Mouse (Mus musculus) layer of hippocampus, postnatal 10 days (tissue): ENCODE data around the gene Serpina3j. TPM values are rescaled to one million over a fixed set of nuclear protein-coding genes. Genes with fewer than 3 reads are reported as not detected.

Experiments used
- total RNA-seq, 2 experiments: library from RNA; stranded (reverse); gene quantifications; 2 replicates each; pipeline ENCODE4 v1.2.3; 2021

Serpina3j gene
- total RNA-seq, 2 experiments from 2014 or later, result not detected

Other genes starting within 250 kb of the Serpina3j start
- gene Serpina5, start 213.4 kb upstream of the Serpina3j start, total RNA-seq, result not detected
- gene Serpina3a, start 201.8 kb upstream of the Serpina3j start, total RNA-seq, result not detected
- gene Serpina3b, start 186.6 kb upstream of the Serpina3j start, total RNA-seq, result not detected
- under 1 TPM; 0.20 to 0.25 TPM for gene Serpina3c, start 160.7 kb upstream of the Serpina3j start, total RNA-seq
- not detected for gene Serpina3f, start 100.0 kb upstream of the Serpina3j start, total RNA-seq
- 1 to 10 TPM in 1 of 2 experiments, under 1 TPM in 1; 0.78 to 1.2 TPM for gene Serpina3g, start 78.3 kb upstream of the Serpina3j start, total RNA-seq
- gene Serpina3i, start 51.4 kb upstream of the Serpina3j start, total RNA-seq, result not detected
- not detected for gene Serpina3k, start 23.9 kb downstream of the Serpina3j start, total RNA-seq
- gene Serpina3m, start 23.9 kb downstream of the Serpina3j start, total RNA-seq, result not detected
- 10 to 100 TPM; 23.3 to 28.2 TPM for gene Serpina3n, start 92.2 kb downstream of the Serpina3j start, total RNA-seq
- gene Gsc, start 158.8 kb downstream of the Serpina3j start, total RNA-seq, result not detected